Mouse (Mus musculus) liver, adult 2 months (tissue): Measurements from ENCODE around the gene Fkbp9. TPM values are rescaled to one million over a fixed set of nuclear protein-coding genes. Genes with fewer than 3 reads are reported as not detected.

Source experiments
- DNase-seq: peaks from one replicate; pipeline ENCODE4 v3.0.0-alpha.2; 2011; ENCODE audit warnings: low read depth, low spot score; ENCODE audit errors: extremely low read depth
- H3K27ac ChIP-seq: fragments of 200-500 bp; replicated peaks from 2 replicates; pipeline ENCODE4 v1.5.1; 2012; ENCODE audit warnings: low read depth, mild to moderate bottlenecking, control low read depth, inconsistent platforms, low read length; ENCODE audit not compliant: insufficient read depth
- H3K27me3 ChIP-seq: fragments of 200-500 bp; 2 replicates; pipeline ENCODE4 v1.6.1; 2012; ENCODE audit warnings: mild to moderate bottlenecking, moderate library complexity, low read length, inconsistent platforms; ENCODE audit not compliant: control insufficient read depth, insufficient read depth
- H3K36me3 ChIP-seq: fragments of 200-500 bp; 2 replicates; pipeline ENCODE4 v1.6.1; 2012; ENCODE audit warnings: low read length, inconsistent platforms; ENCODE audit not compliant: control insufficient read depth, insufficient read depth
- H3K4me1 ChIP-seq: fragments of 200-500 bp; 2 replicates; pipeline ENCODE4 v1.6.1; 2011; ENCODE audit warnings: low read length; ENCODE audit not compliant: control insufficient read depth, insufficient read depth
- H3K4me3 ChIP-seq: fragments of 200-500 bp; 2 replicates; pipeline ENCODE4 v1.5.1; 2011; ENCODE audit warnings: low read depth, mild to moderate bottlenecking, control low read depth, low read length, moderate library complexity; ENCODE audit not compliant: insufficient read depth
- H3K79me2 ChIP-seq: fragments of 200-500 bp; 2 replicates; pipeline ENCODE4 v1.6.1; 2012; ENCODE audit warnings: inconsistent platforms, mild to moderate bottlenecking, low read length, moderate library complexity; ENCODE audit not compliant: control insufficient read depth, insufficient read depth
- H3K9ac ChIP-seq: fragments of 200-500 bp; 2 replicates; pipeline ENCODE4 v1.6.1; 2012; ENCODE audit warnings: low read depth, mild to moderate bottlenecking, control low read depth, inconsistent platforms, low read length
- CTCF ChIP-seq: fragments of 200-500 bp; IDR thresholded peaks from 2 replicates; pipeline ENCODE4 v1.5.1; 2011; ENCODE audit warnings: low read depth, low read length, control low read depth
- POLR2A ChIP-seq: fragments of 200-500 bp; IDR thresholded peaks from 2 replicates; pipeline ENCODE4 v1.6.1; 2011; ENCODE audit warnings: low read length, control low read depth; ENCODE audit not compliant: insufficient read depth; ENCODE audit errors: extremely low read depth
- WGBS: fragments of 180-500 bp; shearing (Covaris S2); methylation state at CpG from one replicate; pipeline ENCODE4 v1.1.7; 2018; 5-methylcytosine and 5-hydroxymethylcytosine counted together
- polyA plus RNA-seq: library from polyadenylated mRNA; depleted of rRNA; stranded (reverse); fragments of >200 nt; gene quantifications from 2 replicates; pipeline ENCODE4 v1.2.3, GENCODE M21; 2012; rRNA removed
- total RNA-seq: library from RNA; depleted of rRNA; stranded (reverse); fragments of >200 nt; gene quantifications from 2 replicates; pipeline ENCODE4 v1.2.3, GENCODE M21; 2014; rRNA removed

Fkbp9 gene
- 32.2 and 35.7 TPM in 2 replicates for total RNA-seq
- 12.4 and 12.6 TPM in 2 replicates for polyA plus RNA-seq

DNA sequence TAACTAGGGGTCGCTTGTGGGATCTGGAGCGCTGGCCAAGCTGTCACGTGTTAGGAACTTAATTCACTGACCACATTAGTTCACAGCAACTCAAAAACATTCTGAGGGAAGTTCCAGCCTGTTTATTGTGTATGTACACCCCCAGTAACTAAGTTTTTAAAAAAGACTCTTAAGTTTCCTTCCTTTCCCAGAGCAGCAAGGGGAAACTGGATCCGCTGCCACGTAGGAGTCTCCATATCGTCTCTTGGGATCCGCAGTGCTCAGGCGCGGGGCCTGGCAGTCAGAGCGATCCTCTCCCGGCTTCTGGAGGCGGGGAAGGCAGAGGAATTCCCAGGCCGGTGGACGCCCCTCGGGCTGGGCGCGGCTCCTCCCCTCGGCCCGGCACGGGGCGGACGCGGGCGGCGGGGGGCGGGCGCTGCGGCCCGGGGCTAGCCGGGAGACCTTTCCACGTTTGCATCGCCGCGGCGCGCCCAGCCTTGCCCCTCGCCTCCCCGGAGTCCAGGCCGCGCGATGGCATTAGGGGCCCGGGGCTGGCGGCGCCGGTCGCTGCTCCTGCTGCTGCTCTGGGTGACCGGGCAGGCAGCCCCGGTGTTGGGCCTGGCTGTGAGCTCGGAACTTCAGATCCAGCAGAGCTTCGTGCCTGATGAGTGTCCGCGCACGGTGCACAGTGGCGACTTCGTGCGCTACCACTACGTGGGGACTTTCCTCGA lies at the start of gene Fkbp9:
Gene Fkbp9, plus strand, starts transcription at position 363 of the 710 bp plus-strand sequence.
- Histone ChIP-seq H3K27ac (0 out of 2 replicates have a peak within 1 kb of the TSS, but pooled peaks have one; percentile 22), H3K4me1 (peaks cover 5% of the 10 kb centered on the region), H3K9ac (peak within 1 kb of the TSS; percentile 83), H3K36me3 (peaks cover 3% of the 10 kb centered on the region), H3K4me3 (peak within 1 kb of the TSS; percentile 61), H3K27me3 (no peaks in the 10 kb centered on the region), H3K79me2 (0 out of 2 replicates have a peak, but pooled peaks cover 4% of the 10 kb centered on the region)
- no peak for TF ChIP-seq CTCF
- peak; percentile 33; the same call in 1 of the 2 replicates for TF ChIP-seq POLR2A
- WGBS, result 1% methylated on average over 54 of the region's 58 CpGs
- peak; percentile 61 for DNase-seq

DNA sequence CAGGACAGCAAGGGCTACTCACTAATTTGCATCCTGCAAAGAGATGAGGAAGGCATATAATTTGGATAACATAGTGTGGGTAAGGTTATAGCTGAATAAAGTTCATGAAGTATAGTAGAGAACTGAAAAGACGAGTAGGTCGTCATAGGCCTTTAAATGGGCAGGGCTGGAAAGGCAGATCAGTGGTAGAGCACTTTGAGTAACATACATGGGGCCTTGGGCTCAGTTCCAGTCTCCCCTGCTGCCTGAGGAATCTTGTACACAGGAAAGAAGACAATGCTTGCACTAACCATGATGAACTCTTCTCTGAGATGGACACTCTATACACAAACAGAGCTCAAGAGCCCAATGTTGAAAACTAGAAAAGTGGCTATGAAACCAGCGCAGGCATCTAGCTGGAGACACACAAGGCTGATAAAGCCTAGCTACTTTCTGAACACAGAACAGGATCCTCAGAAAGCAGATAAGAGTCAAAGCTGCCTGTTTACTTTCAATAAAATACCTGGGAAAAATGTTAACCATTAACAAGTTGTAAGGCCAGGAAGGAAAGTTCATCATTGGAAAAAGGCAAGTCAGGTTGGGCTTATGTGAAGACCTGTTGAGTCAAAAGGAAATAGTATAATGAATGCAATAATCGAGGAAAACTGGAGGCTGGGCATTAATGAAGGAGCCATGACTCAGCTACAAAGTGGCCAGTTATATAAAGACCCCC lies 48.1 kb upstream of the Fkbp9 start:
- no peak overlapping the region for H3K9ac ChIP-seq
- H3K36me3 ChIP-seq, result peaks cover 22% of the 10 kb centered on the region
- no peaks in the 10 kb centered on the region for H3K27me3 ChIP-seq
- no peak overlapping the region for H3K4me3 ChIP-seq
- TF ChIP-seq POLR2A (no peak), CTCF (no peak)
- H3K79me2 ChIP-seq, result peaks cover 24% of the 10 kb centered on the region
- peak overlapping the region; percentile 76 for H3K27ac ChIP-seq
- 19% methylated on average over 4 of the region's 4 CpGs for WGBS
- peak; percentile 91 for DNase-seq
- peaks cover 22% of the 10 kb centered on the region for H3K4me1 ChIP-seq

DNA sequence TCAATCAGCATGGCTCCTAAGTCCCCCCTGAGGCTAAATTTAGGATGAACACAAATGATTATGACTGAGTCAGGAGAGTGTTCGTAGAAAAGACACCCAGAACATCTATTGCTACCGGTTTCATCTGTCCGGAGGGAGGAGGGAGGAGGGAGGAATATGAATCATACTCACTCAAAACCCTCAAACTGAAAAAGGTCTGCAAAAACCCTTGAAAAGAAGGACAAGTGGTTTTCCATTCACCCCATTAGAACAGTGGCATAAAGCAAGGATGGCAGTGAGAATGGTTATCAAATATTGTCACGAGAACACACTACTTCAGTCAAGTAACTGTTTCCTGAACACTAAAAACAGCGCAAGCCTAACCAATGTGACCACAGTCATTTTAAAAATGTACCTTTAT lies 46.8 kb upstream of the Fkbp9 start:
- H3K27me3 ChIP-seq, result no peaks in the 10 kb centered on the region
- H3K4me1 ChIP-seq, result peaks cover 32% of the 10 kb centered on the region
- H3K79me2 ChIP-seq, result peaks cover 27% of the 10 kb centered on the region
- H3K27ac ChIP-seq, result peak overlapping the region; percentile 39; the same call in 1 of the 2 replicates
- no peak overlapping the region for H3K4me3 ChIP-seq
- no peak for DNase-seq
- 66% methylated on average over 5 of the region's 5 CpGs for WGBS
- peaks cover 16% of the 10 kb centered on the region for H3K36me3 ChIP-seq
- TF ChIP-seq POLR2A (no peak), CTCF (no peak)
- no peak overlapping the region for H3K9ac ChIP-seq

DNA sequence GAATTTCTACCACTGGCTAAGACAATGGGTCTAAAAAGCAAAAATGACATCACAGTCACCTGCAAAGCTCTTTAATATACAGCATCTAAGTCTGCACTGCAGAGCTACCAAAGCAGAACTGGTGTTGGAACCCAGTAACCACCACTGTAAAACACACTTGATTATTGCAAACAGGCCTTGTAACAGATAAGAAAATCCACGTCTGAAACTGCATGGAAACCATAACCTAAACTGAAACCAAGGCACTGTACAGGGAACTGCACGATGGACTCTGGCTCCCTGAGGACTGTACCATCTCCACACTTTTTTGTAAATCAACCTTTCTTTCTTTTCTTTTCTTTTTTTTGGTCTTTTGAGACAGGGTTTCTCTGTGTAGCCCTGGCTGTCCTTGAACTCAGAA lies 44.2 kb upstream of the Fkbp9 start:
- Histone ChIP-seq H3K79me2 (peaks cover 28% of the 10 kb centered on the region), H3K36me3 (peaks cover 10% of the 10 kb centered on the region), H3K4me3 (no peak overlapping the region), H3K27ac (no peak overlapping the region), H3K9ac (no peak overlapping the region), H3K27me3 (no peaks in the 10 kb centered on the region), H3K4me1 (peaks cover 34% of the 10 kb centered on the region)
- DNase-seq, result no peak
- WGBS, result 26% methylated on average over 2 of the region's 2 CpGs
- TF ChIP-seq POLR2A (no peak), CTCF (no peak)

GRCm38 (mm10) chr6:56789336-56789735 lies 42.5 kb upstream of the Fkbp9 start:
- Histone ChIP-seq H3K36me3 (peaks cover 10% of the 10 kb centered on the region), H3K9ac (no peak overlapping the region), H3K27ac (no peak overlapping the region), H3K79me2 (peaks cover 39% of the 10 kb centered on the region), H3K27me3 (no peaks in the 10 kb centered on the region), H3K4me3 (no peak overlapping the region), H3K4me1 (peaks cover 27% of the 10 kb centered on the region)
- 47% methylated on average over 3 of the region's 3 CpGs for WGBS
- no peak for DNase-seq
- no peak for TF ChIP-seq CTCF
- no peak for TF ChIP-seq POLR2A

DNA sequence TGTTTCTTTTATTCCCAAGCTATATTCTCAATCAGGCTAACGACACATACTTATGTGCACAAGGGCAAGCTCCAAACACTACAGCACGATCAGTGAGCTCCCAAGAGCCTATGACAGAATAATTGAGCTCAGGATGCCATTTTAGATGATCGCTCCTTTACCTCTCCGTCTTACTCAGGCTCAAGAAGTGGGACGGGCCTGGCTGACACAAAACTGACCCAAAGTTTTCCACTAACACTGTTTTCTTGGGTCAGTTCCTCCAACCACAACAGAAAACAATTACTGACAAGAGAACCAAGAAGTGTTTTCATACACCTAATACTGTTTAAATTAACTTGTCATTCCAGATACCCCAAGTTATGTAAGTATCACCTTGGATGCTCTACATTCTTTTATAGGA lies 37.0 kb upstream of the Fkbp9 start:
- Histone ChIP-seq H3K36me3 (no peaks in the 10 kb centered on the region), H3K4me1 (peaks cover 12% of the 10 kb centered on the region), H3K9ac (no peak overlapping the region), H3K27me3 (no peaks in the 10 kb centered on the region), H3K4me3 (no peak overlapping the region), H3K79me2 (peaks cover 32% of the 10 kb centered on the region; the same call in 1 of the 2 replicates), H3K27ac (no peak overlapping the region)
- TF ChIP-seq CTCF (no peak), POLR2A (no peak)
- 74% methylated on average over 5 of the region's 5 CpGs for WGBS
- no peak for DNase-seq
